In the genomic region with DNA sequence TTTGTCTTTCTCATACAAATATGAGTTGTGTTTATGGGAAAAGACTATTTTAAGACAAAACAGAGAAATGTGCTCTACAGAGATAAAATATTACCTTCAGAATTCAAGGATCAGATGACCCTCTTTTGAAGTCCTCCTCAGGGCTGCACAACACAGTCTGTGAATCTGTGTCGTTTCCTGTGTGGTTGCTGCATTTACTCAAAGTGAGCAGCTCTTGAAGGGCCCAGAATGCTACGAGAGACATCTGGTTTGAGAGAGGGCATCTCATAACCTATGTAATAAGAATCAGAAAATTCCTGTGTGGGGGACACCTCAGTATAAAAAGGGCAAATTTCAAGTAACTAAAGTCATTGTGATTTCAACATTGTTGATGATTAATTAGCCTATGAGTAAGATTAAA, we compare ENCODE assay signal across 29 mouse cellular contexts.
DNase-seq lines count a peak whose midpoint lies in the region; ATAC-seq lines count a peak whose summit lies in the region.
"Had no signal": no experiment of that assay in that cellular context is flagged by ENCODE, and none has a peak within 500 bp of the region (broad histone marks: within the 10 kb centered on the region; RNA-seq: fewer than 3 reads in every experiment).

No protein-coding gene starts in this region.

- H3K4me1 ChIP-seq in intestine, embryonic 16.5 days (ENCODE audit: control insufficient read depth, insufficient read depth, low read length), result no peaks in the 10 kb centered on the region
- H3K4me1 ChIP-seq: embryonic facial prominence, embryonic 12.5 days; embryonic facial prominence, embryonic 15.5 days; forebrain, embryonic 12.5 days; forebrain, embryonic 15.5 days; heart, embryonic 10.5 days; heart, embryonic 13.5 days; intestine, embryonic 15.5 days had no signal

- H3K27ac ChIP-seq in intestine, embryonic 16.5 days (ENCODE audit: low read length), result no peak overlapping the region
- H3K27ac ChIP-seq: embryonic facial prominence, embryonic 12.5 days; embryonic facial prominence, embryonic 15.5 days; forebrain, embryonic 12.5 days; forebrain, embryonic 15.5 days; heart, adult 2 months; heart, embryonic 10.5 days; heart, embryonic 13.5 days; hindbrain, embryonic 14.5 days; hindbrain, postnatal 0 days; intestine, embryonic 15.5 days had no signal

- no peaks in the 10 kb centered on the region for H3K9me3 ChIP-seq in intestine, embryonic 16.5 days (ENCODE audit: control insufficient read depth, low read length)
- H3K9me3 ChIP-seq: embryonic facial prominence, embryonic 12.5 days; embryonic facial prominence, embryonic 15.5 days; forebrain, embryonic 12.5 days; forebrain, embryonic 15.5 days; heart, embryonic 10.5 days; heart, embryonic 13.5 days; intestine, embryonic 15.5 days had no signal

- peak; percentile 28 for DNase-seq in adrenal gland, adult 2 months
- DNase-seq in adrenal gland, postnatal 10 days, result no peak
- peak; percentile 3 for DNase-seq in induced T-regulatory cell, adult 2 months (ENCODE audit: low read depth)
- DNase-seq in retina, postnatal 1 day, result no peak
- DNase-seq in testis, postnatal 10 days (ENCODE audit: low spot score), result no peak
- DNase-seq: adrenal gland, adult 8-10 months; adrenal gland, postnatal 36 days; cerebellum, adult 11 months; cerebellum, adult 2 months; cerebellum, adult 9-11 months; cerebellum, postnatal 25 days; gastrocnemius, postnatal 25 days; heart, adult 2 months; heart, postnatal 14 days; heart, postnatal 4 days had no signal

- H3K4me2 ChIP-seq in intestine, embryonic 16.5 days (ENCODE audit: low read depth, low read length), result no peak overlapping the region
- H3K4me2 ChIP-seq: embryonic facial prominence, embryonic 12.5 days; embryonic facial prominence, embryonic 15.5 days; forebrain, embryonic 12.5 days; forebrain, embryonic 15.5 days; heart, embryonic 13.5 days; hindbrain, embryonic 14.5 days; intestine, embryonic 15.5 days had no signal

- no peaks in the 10 kb centered on the region for H3K27me3 ChIP-seq in intestine, embryonic 16.5 days (replicated peaks; ENCODE audit: control insufficient read depth, insufficient read depth, low read length)
- H3K27me3 ChIP-seq: embryonic facial prominence, embryonic 12.5 days; embryonic facial prominence, embryonic 15.5 days; forebrain, embryonic 12.5 days; forebrain, embryonic 15.5 days; heart, embryonic 13.5 days; intestine, embryonic 15.5 days; Patski had no signal

- no peak overlapping the region for H3K4me3 ChIP-seq in intestine, embryonic 16.5 days (ENCODE audit: low read length)
- H3K4me3 ChIP-seq: embryonic facial prominence, embryonic 12.5 days; embryonic facial prominence, embryonic 15.5 days; erythroblast, embryonic 14.5 days; forebrain, embryonic 12.5 days; forebrain, embryonic 15.5 days; heart, adult 2 months; heart, embryonic 10.5 days; heart, embryonic 13.5 days; intestine, embryonic 15.5 days had no signal

- H3K36me3 ChIP-seq in intestine, embryonic 16.5 days (ENCODE audit: control insufficient read depth, insufficient read depth, low read length), result no peaks in the 10 kb centered on the region
- H3K36me3 ChIP-seq: embryonic facial prominence, embryonic 12.5 days; embryonic facial prominence, embryonic 15.5 days; forebrain, embryonic 12.5 days; forebrain, embryonic 15.5 days; G1E; heart, embryonic 10.5 days; heart, embryonic 13.5 days; intestine, embryonic 15.5 days had no signal

- no peak overlapping the region for H3K9ac ChIP-seq in intestine, embryonic 16.5 days (ENCODE audit: low read depth, low read length)
- H3K9ac ChIP-seq: embryonic facial prominence, embryonic 12.5 days; embryonic facial prominence, embryonic 15.5 days; forebrain, embryonic 12.5 days; forebrain, embryonic 15.5 days; heart, embryonic 13.5 days; hindbrain, embryonic 14.5 days; intestine, embryonic 15.5 days had no signal

- peak; percentile 61 for ATAC-seq in CD4-positive, CD25-positive, alpha-beta regulatory T cell, adult 4 months
- no peak for ATAC-seq in intestine, embryonic 16.5 days
- ATAC-seq: forebrain, embryonic 15.5 days; hindbrain, postnatal 0 days; intestine, embryonic 15.5 days; Patski had no signal

- WGBS in intestine, embryonic 16.5 days, result 55% methylated on average over 2 of the region's 2 CpGs

Comparison
In these comparisons a context has a peak if more than half of its experiments do, and no peak if none do; other contexts are left out.
1. DNase-seq: peak in adrenal gland, adult 2 months (single experiment) and induced T-regulatory cell, adult 2 months (single experiment); none in adrenal gland, postnatal 10 days (single experiment), retina, postnatal 1 day (single experiment) and testis, postnatal 10 days (single experiment).